Mouse (Mus musculus): ENCODE results near the gene Gm17387. TPM values are rescaled to one million over a fixed set of nuclear protein-coding genes. Genes with fewer than 3 reads are reported as not detected.
A peak's percentile ranks its signal among the peaks of the same experiment; 100 is the strongest.

Gm17387 gene
- total RNA-seq, 2 experiments from 2014 or later, result not detected

- peak; percentile 49 to 63 for DNase-seq (ENCODE audit: low spot score in 2 of 2)
These were observed 18.8 kb downstream of the Gm17387 start for GRCm38 (mm10) chr7:141047581-141048225.

GRCm38 (mm10) chr7:141048226-141049218, 19.6 kb downstream of the Gm17387 start:
- DNase-seq (ENCODE audit: low spot score in 2 of 2), result peak; percentile 92 to 95

- no peak for DNase-seq (ENCODE audit: low spot score in 2 of 2)
These were observed 20.4 kb downstream of the Gm17387 start for GRCm38 (mm10) chr7:141049326-141049725.

- no peak for DNase-seq (ENCODE audit: low spot score in 2 of 2)
These were observed 22.2 kb downstream of the Gm17387 start for GRCm38 (mm10) chr7:141051060-141051685.

- DNase-seq (ENCODE audit: low spot score in 2 of 2), result no peak
These were observed 23.1 kb downstream of the Gm17387 start for GRCm38 (mm10) chr7:141052016-141052415.

- DNase-seq (ENCODE audit: low spot score in 2 of 2), result no peak
These were observed 23.5 kb downstream of the Gm17387 start for GRCm38 (mm10) chr7:141052421-141052820.

- no peak for DNase-seq (ENCODE audit: low spot score in 2 of 2)
These were observed 26.9 kb downstream of the Gm17387 start for GRCm38 (mm10) chr7:141055785-141056184.

- DNase-seq (ENCODE audit: low spot score in 2 of 2), result no peak
These were observed 28.0 kb downstream of the Gm17387 start for GRCm38 (mm10) chr7:141056976-141057375.

GRCm38 (mm10) chr7:141057541-141057940, 28.6 kb downstream of the Gm17387 start:
- DNase-seq (ENCODE audit: low spot score in 2 of 2), result no peak

- no peak for DNase-seq (ENCODE audit: low spot score in 2 of 2)
These were observed 29.8 kb downstream of the Gm17387 start for GRCm38 (mm10) chr7:141058601-141059341.

- no peak for DNase-seq (ENCODE audit: low spot score in 2 of 2)
These were observed 31.0 kb downstream of the Gm17387 start for GRCm38 (mm10) chr7:141059929-141060328.

GRCm38 (mm10) chr7:141060426-141061242, 31.7 kb downstream of the Gm17387 start, which contains the start of gene B4galnt4:
Gene B4galnt4, plus strand, starts transcription at chr7:141061104.
- peak; percentile 58 to 66 for DNase-seq (ENCODE audit: low spot score in 2 of 2)

- no peak for DNase-seq (ENCODE audit: low spot score in 2 of 2)
These were observed 32.4 kb downstream of the Gm17387 start for GRCm38 (mm10) chr7:141061269-141061692.

GRCm38 (mm10) chr7:141062525-141062924, 33.6 kb downstream of the Gm17387 start:
- no peak for DNase-seq (ENCODE audit: low spot score in 2 of 2)

- DNase-seq (ENCODE audit: low spot score in 2 of 2), result no peak
These were observed 34.4 kb downstream of the Gm17387 start for GRCm38 (mm10) chr7:141063353-141063752.

GRCm38 (mm10) chr7:141064175-141064574, 35.2 kb downstream of the Gm17387 start:
- DNase-seq (ENCODE audit: low spot score in 2 of 2), result no peak

GRCm38 (mm10) chr7:141064576-141064975, 35.6 kb downstream of the Gm17387 start:
- no peak for DNase-seq (ENCODE audit: low spot score in 2 of 2)

GRCm38 (mm10) chr7:141068351-141068750, 39.4 kb downstream of the Gm17387 start:
- no peak for DNase-seq (ENCODE audit: low spot score in 2 of 2)

- DNase-seq (ENCODE audit: low spot score in 2 of 2), result peak; percentile 67 to 77
These were observed 41.3 kb downstream of the Gm17387 start for GRCm38 (mm10) chr7:141070058-141070862.
